Mouse (Mus musculus) bone marrow, adult 2 months (tissue): ENCODE measurements around the gene Tedc1.

ENCODE experiments used
- CTCF ChIP-seq: fragments of 200-500 bp; IDR thresholded peaks from 2 replicates; pipeline ENCODE4 v1.5.1; 2011; ENCODE audit warnings: low read length, control low read depth; ENCODE audit not compliant: control insufficient read depth, insufficient read depth
- POLR2A ChIP-seq: fragments of 200-500 bp; IDR thresholded peaks from 2 replicates; pipeline ENCODE4 v1.6.1; 2011; ENCODE audit warnings: low read depth, mild to moderate bottlenecking, control low read depth, low read length, borderline replicate concordance; ENCODE audit not compliant: control insufficient read depth

DNA sequence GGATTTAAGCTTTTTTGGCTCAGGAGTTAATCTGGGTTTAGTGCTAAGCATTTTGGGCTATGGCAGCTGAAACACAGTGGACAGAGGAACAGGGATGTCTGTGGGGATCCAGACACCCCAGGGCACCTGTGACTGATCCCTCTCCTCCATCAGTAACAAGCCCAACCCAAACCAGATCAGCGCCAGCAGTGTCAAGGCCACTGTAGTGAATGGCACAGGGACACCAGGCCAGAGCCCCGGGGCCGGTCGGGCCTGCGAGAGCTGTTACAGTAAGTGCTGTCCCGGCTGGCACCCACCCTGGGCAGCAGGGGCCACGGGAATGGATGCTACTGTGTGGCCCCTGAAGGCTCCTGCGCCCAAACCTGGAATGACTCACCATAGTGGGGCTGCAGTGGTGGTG is 25.5 kb upstream of the Tedc1 start:
- no peak for TF ChIP-seq CTCF
- no peak for TF ChIP-seq POLR2A
